Mouse (Mus musculus) heart, embryonic 11.5 days (tissue): ENCODE results near the gene Pkdcc. TPM values are rescaled to one million over a fixed set of nuclear protein-coding genes. Genes with fewer than 3 reads are reported as not detected.

Source experiments
- ATAC-seq: fragments of 200-750 bp; cut with Nextera tagmentation; replicated peaks from 2 replicates; pipeline ENCODE4 v1.8.0; 2017; ENCODE audit warnings: moderate library complexity; ENCODE audit not compliant: insufficient number of reproducible peaks, low FRiP score, low TSS enrichment
- H3K27ac ChIP-seq: fragments of 300-500 bp; sonication (generic); 2 replicates; pipeline ENCODE4 v1.5.1; 2014; ENCODE audit warnings: mild to moderate bottlenecking, low read depth, low read length
- H3K27me3 ChIP-seq: fragments of 300-500 bp; sonication (generic); 2 replicates; pipeline ENCODE4 v1.6.1; 2014; ENCODE audit warnings: mild to moderate bottlenecking, low read length, mixed read lengths; ENCODE audit not compliant: control insufficient read depth, insufficient read depth
- H3K36me3 ChIP-seq: fragments of 300-500 bp; sonication (generic); 2 replicates; pipeline ENCODE4 v1.6.1; 2014; ENCODE audit warnings: mild to moderate bottlenecking, low read length, moderate library complexity, mixed read lengths; ENCODE audit not compliant: control insufficient read depth, insufficient read depth
- H3K4me1 ChIP-seq: fragments of 300-500 bp; sonication (generic); 2 replicates; pipeline ENCODE4 v1.6.1; 2014; ENCODE audit warnings: low read length; ENCODE audit not compliant: control insufficient read depth, insufficient read depth
- H3K4me2 ChIP-seq: fragments of 300-500 bp; sonication (generic); 2 replicates; pipeline ENCODE4 v1.6.1; 2014; ENCODE audit warnings: mild to moderate bottlenecking, moderate library complexity
- H3K4me3 ChIP-seq: fragments of 300-500 bp; sonication (generic); 2 replicates; pipeline ENCODE4 v1.5.1; 2014; ENCODE audit warnings: low read depth, low read length
- H3K9ac ChIP-seq: fragments of 300-500 bp; sonication (generic); 2 replicates; pipeline ENCODE4 v1.6.1; 2014; ENCODE audit warnings: mild to moderate bottlenecking, low read depth, low read length, moderate library complexity
- H3K9me3 ChIP-seq: fragments of 300-500 bp; sonication (generic); replicated peaks from 2 replicates; pipeline ENCODE4 v1.6.1; 2016; ENCODE audit warnings: low read length; ENCODE audit not compliant: control insufficient read depth
- WGBS: fragments of 180-500 bp; shearing (Covaris S2); extraction: QIAGEN DNeasy Blood & Tissue Kit; methylation state at CpG from one replicate; pipeline ENCODE4 v1.1.7; 2014; ENCODE audit not compliant: insufficient replicate concordance; 5-methylcytosine and 5-hydroxymethylcytosine counted together
- polyA plus RNA-seq: library from polyadenylated mRNA; unstranded; fragments of >200 nt; fragmentation: Nextera tagmentation; extraction: Ambion mirVana; gene quantifications from 2 replicates; pipeline ENCODE4 v1.2.1, GENCODE M21; 2014

The Pkdcc gene
- polyA plus RNA-seq, 1 experiment from 2014 or later: 17.9 TPM

DNA sequence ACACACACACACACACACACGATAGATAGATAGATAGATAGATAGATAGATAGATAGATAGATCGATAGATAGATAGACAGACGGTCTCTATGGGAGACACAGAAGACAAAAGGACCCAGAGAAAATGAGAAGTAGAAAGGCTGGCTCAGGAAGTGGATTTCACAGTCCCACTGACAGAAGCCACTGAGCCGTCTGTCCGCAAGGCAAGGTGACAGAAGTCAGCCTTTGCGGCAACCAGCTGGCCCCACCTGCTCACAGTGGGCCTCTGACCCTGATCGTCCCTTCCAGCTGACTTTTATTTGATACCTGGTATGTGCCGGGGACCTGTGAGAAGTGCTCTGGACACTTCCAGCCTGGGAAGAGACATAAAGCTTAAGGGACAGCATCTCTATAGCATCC, 57.5 kb downstream of the Pkdcc start:
- 55% methylated on average over 8 of the region's 8 CpGs for WGBS
- ATAC-seq: no peak

GRCm38 (mm10) chr17:83273636-83274035, 58.5 kb downstream of the Pkdcc start:
- ATAC-seq: no peak
- Histone ChIP-seq H3K9me3 (no peaks in the 10 kb centered on the region), H3K4me1 (peaks cover 36% of the 10 kb centered on the region), H3K4me3 (peak overlapping the region; percentile 16; the same call in 1 of the 2 replicates), H3K27me3 (0 out of 2 replicates have a peak, but pooled peaks cover 2% of the 10 kb centered on the region), H3K4me2 (peak overlapping the region; percentile 53), H3K36me3 (no peaks in the 10 kb centered on the region), H3K27ac (no peak overlapping the region), H3K9ac (peak overlapping the region; percentile 56; the same call in 1 of the 2 replicates)
- WGBS: 9% methylated on average over 9 of the region's 9 CpGs

More for the DNA sequence above, 57.5 kb downstream of the Pkdcc start:
- Histone ChIP-seq H3K36me3 (no peaks in the 10 kb centered on the region), H3K9me3 (no peaks in the 10 kb centered on the region), H3K27me3 (0 out of 2 replicates have a peak, but pooled peaks cover 2% of the 10 kb centered on the region), H3K27ac (no peak overlapping the region), H3K4me2 (no peak overlapping the region), H3K9ac (0 out of 2 replicates have a peak overlapping the region, but pooled peaks have one; percentile 22), H3K4me1 (peaks cover 26% of the 10 kb centered on the region), H3K4me3 (no peak overlapping the region)

- Histone ChIP-seq H3K9me3 (no peaks in the 10 kb centered on the region), H3K9ac (no peak overlapping the region), H3K4me1 (peaks cover 40% of the 10 kb centered on the region), H3K36me3 (no peaks in the 10 kb centered on the region), H3K27me3 (0 out of 2 replicates have a peak, but pooled peaks cover 2% of the 10 kb centered on the region), H3K4me3 (no peak overlapping the region), H3K4me2 (no peak overlapping the region; the same call in 1 of the 2 replicates), H3K27ac (no peak overlapping the region)
- no peak for ATAC-seq
- WGBS: 40% methylated on average over 4 of the region's 4 CpGs
These were observed 59.0 kb downstream of the Pkdcc start for GRCm38 (mm10) chr17:83274101-83274500.

Other genes starting within 250 kb of the Pkdcc start
- gene Eml4, start 135.6 kb downstream of the Pkdcc start, polyA plus RNA-seq: 24.4 and 35.0 TPM in 2 replicates